Comparison of ENCODE assay signal across 13 mouse cellular contexts in genomic region chr8:10643244-10643643, GRCm38 (mm10).
"Had no signal": no experiment of that assay in that cellular context is flagged by ENCODE, and none has a peak within 500 bp of the region (broad histone marks: within the 10 kb centered on the region; RNA-seq: fewer than 3 reads in every experiment).

No protein-coding gene starts in this region.

- H3K4me3 ChIP-seq: limb, embryonic 15.5 days; liver, embryonic 12.5 days; lung, embryonic 15.5 days; midbrain, embryonic 13.5 days; myocyte; neural tube, embryonic 15.5 days had no signal

- H3K4me1 ChIP-seq: limb, embryonic 15.5 days; lung, embryonic 15.5 days had no signal

- DNase-seq: kidney, postnatal 36 days; layer of hippocampus, adult 9-11 months; layer of hippocampus, postnatal 36 days; right cerebral cortex, adult 18-20 months; right cerebral cortex, postnatal 25 days; thymus, postnatal 36 days had no signal

- H3K4me2 ChIP-seq: limb, embryonic 15.5 days; liver, embryonic 12.5 days; lung, embryonic 15.5 days; midbrain, embryonic 13.5 days; neural tube, embryonic 15.5 days had no signal

- H3K27ac ChIP-seq: kidney, postnatal 0 days; limb, embryonic 15.5 days; liver, embryonic 12.5 days; lung, embryonic 15.5 days; midbrain, embryonic 13.5 days; neural tube, embryonic 15.5 days had no signal

- ATAC-seq: liver, embryonic 12.5 days; midbrain, embryonic 13.5 days had no signal

- H3K9ac ChIP-seq: limb, embryonic 15.5 days; liver, embryonic 12.5 days; lung, embryonic 15.5 days; midbrain, embryonic 13.5 days; neural tube, embryonic 15.5 days had no signal

- H3K27me3 ChIP-seq: limb, embryonic 15.5 days; lung, embryonic 15.5 days; neural tube, embryonic 15.5 days had no signal

- H3K9me3 ChIP-seq: limb, embryonic 15.5 days; liver, embryonic 12.5 days; lung, embryonic 15.5 days; midbrain, embryonic 13.5 days; neural tube, embryonic 15.5 days had no signal

- H3K36me3 ChIP-seq: limb, embryonic 15.5 days; liver, embryonic 12.5 days; lung, embryonic 15.5 days; midbrain, embryonic 13.5 days; neural tube, embryonic 15.5 days had no signal
